21 mouse cellular contexts compared by ENCODE assay signal in the genomic region with DNA sequence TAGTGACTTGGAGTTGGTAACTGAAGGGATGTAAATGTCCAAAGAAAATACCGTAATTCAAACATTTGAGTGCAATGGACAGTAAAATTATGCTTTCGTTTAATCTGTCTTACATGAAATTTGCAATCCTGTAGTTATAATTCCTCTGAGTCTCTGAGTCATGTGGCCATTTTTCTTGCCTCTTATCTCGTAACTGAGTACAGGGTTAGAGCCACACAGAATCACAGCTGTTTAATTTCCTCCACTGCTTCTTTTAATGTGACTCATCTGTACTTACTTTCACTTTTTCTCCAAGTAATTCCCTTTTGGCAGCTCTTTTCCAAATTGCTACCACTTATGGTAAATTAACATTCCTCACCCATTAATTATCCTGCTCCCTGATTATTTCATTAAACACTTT.
"Had no signal": no experiment of that assay in that cellular context is flagged by ENCODE, and none has a peak within 500 bp of the region (broad histone marks: within the 10 kb centered on the region; RNA-seq: fewer than 3 reads in every experiment).

No protein-coding gene starts in this region.

- ATAC-seq: intestine, postnatal 0 days; liver, embryonic 12.5 days; midbrain, embryonic 15.5 days had no signal

- H3K27me3 ChIP-seq: limb, embryonic 13.5 days; liver, embryonic 12.5 days; liver, embryonic 15.5 days; midbrain, embryonic 12.5 days; midbrain, embryonic 15.5 days; neural tube, embryonic 12.5 days; neural tube, embryonic 15.5 days had no signal

- H3K9ac ChIP-seq: limb, embryonic 13.5 days; liver, embryonic 12.5 days; liver, embryonic 15.5 days; midbrain, embryonic 12.5 days; midbrain, embryonic 15.5 days; neural tube, embryonic 12.5 days; neural tube, embryonic 15.5 days had no signal

- H3K36me3 ChIP-seq: limb, embryonic 10.5 days; limb, embryonic 13.5 days; liver, embryonic 12.5 days; liver, embryonic 15.5 days; midbrain, embryonic 12.5 days; midbrain, embryonic 15.5 days; neural tube, embryonic 12.5 days; neural tube, embryonic 15.5 days had no signal

- H3K27ac ChIP-seq: layer of hippocampus, adult 2 months; limb, embryonic 10.5 days; limb, embryonic 13.5 days; liver, embryonic 12.5 days; liver, embryonic 15.5 days; macrophage; midbrain, embryonic 12.5 days; midbrain, embryonic 15.5 days; neural tube, embryonic 12.5 days; neural tube, embryonic 15.5 days; stomach, postnatal 0 days had no signal

- H3K4me1 ChIP-seq: limb, embryonic 10.5 days; limb, embryonic 13.5 days; liver, embryonic 12.5 days; liver, embryonic 15.5 days; midbrain, embryonic 12.5 days; midbrain, embryonic 15.5 days; neural tube, embryonic 12.5 days; neural tube, embryonic 15.5 days had no signal

- H3K9me3 ChIP-seq: limb, embryonic 10.5 days; limb, embryonic 13.5 days; liver, embryonic 12.5 days; liver, embryonic 15.5 days; midbrain, embryonic 12.5 days; midbrain, embryonic 15.5 days; neural tube, embryonic 12.5 days; neural tube, embryonic 15.5 days had no signal

- H3K4me2 ChIP-seq: limb, embryonic 13.5 days; liver, embryonic 12.5 days; liver, embryonic 15.5 days; midbrain, embryonic 12.5 days; midbrain, embryonic 15.5 days; neural tube, embryonic 12.5 days; neural tube, embryonic 15.5 days had no signal

- DNase-seq: kidney, adult 2 months; layer of hippocampus, adult 9-11 months; liver; lung, adult 18-20 months; right cerebral cortex, adult 18-20 months; right cerebral cortex, postnatal 14 days; right cerebral cortex, postnatal 4 days; thymus, adult 2 months; thymus, postnatal 14 days had no signal

- H3K4me3 ChIP-seq: layer of hippocampus, adult 2 months; limb, embryonic 10.5 days; limb, embryonic 13.5 days; liver, embryonic 12.5 days; liver, embryonic 15.5 days; midbrain, embryonic 12.5 days; midbrain, embryonic 15.5 days; neural tube, embryonic 12.5 days; neural tube, embryonic 15.5 days had no signal
